Mouse (Mus musculus): Measurements from ENCODE around the gene Cntf.
A peak's percentile ranks its signal among the peaks of the same experiment; 100 is the strongest.

The Cntf gene

DNA sequence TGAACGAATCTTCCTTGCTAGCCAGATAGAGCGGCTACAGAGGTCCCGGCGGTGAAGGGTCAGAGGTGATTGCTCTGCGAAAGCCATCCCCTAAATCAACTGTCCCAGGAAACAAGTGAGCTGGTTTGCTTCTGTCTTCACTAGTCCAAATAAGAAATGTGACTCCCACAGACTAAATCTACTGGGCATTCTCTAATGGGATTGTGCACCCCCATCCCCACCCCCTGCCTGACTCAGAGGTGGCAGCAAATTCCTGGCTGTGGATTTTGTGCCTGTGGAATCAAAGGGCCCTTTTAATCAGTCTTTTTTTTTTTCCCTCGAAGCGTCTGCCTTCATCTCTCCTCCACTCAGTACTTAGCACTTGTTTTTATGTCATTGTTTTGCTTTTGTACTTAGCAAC, at the start of gene Cntf:
TSS of gene Cntf (minus strand) at position 325 of the 400 bp plus-strand sequence.
- no peak for DNase-seq

DNA sequence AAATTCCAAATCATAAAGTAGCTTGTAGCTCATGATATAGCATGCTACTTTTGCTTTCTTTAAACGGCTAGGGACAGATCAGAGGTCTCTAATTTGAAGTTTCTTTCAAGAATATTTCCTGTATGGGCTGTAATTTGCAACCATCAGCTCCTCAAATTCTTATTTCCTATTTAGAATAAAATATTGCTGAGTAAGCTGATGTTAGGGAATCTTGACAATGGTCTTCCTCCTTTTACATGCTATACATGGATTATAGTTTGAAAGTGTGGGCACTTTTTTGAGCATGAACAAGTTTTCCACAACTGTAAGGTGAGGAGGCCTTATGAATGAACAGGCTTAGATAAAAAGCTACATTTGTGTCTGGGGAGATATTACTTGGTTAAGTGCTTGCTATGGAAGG, 48.5 kb upstream of the Cntf start:
- no peak for DNase-seq

DNA sequence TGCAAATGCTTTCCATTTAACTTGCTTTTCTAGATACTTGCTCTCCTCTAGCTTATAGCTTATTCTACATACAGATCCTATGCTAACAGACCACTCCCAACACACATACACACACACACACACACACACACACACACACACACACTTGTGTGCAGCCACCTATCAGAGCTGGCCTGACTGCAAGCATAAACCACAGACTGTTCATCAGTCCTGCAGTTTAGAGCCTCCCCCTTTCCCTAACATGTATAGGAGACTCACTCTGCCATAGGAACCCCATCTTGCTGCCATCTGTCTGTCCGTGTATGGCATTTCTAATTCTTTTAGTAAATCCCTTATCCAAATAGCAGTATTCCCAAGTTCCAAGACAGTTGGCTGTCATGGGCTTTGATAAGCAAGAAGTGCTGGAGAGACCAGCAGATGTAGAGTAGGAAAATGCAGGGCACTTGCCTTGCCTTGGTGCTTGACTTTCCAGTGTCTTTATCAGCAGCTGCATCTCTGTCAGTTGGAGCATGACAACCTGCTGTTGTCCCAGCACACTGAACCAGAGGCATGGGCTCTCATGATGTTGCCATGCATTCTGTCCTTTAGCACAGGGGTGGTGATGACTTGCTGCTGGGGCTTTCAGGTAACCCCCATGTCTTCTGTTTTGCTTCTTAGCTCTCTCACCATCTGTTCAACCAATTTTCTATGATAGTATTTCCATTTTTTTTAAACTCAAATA, 47.4 kb upstream of the Cntf start:
- DNase-seq, result no peak

DNA sequence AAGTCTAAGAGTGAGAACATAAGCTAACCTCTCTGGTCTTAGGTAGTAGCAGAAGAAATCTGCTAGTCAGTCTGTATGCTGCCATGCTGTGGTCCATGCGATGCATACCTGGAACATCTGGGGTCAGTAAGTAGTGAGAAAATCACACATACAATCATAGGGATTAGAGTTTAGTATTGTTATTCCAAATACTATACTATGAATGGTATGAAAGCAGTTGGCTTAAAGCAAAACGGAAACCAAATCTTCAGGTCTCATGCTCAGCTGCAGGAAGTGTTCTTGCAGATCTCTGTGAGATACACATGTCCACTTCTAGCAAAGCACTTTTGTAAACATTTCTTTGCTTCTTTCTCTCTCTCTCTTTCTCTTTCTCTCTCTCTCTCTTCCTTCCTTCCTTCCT, 40.8 kb upstream of the Cntf start:
- no peak for DNase-seq

DNA sequence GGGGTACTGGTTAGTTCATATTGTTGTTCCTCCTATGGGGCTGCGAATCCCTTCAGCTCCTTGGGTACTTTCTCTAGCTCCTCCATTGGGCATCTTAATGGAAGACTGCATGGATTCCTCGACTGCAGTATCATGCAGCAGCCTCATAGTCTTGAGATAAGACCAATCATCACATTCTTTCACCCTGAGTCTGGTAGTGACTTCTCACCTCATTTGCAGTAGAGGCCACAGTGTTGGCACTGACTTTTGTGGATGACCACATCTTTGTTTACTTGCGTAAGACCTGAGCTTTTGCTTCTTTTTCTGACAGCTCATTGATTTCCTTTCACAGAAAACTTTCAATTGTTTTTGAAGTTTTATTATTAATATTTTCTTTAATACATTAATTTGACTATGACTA, 40.3 kb upstream of the Cntf start:
- no peak for DNase-seq

DNA sequence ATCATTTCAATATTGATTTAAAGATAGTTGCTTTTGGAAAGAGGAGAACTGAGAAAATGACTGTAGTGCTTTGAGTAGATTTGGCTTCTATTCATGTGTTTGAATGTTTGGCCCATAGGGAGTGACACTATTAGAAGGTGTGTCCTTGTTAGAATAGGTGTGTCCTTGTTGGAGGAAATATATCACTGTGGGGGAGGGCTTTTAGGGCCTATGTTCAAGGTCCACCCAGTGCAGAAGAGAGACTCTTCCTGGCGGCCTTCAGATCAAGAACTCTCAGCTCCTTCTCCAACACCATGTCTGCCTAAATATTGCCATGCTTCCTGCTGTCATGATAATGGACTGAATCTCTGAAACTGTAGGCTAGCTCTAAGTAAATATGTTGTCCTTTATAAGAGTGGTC, 38.8 kb upstream of the Cntf start:
- no peak for DNase-seq

DNA sequence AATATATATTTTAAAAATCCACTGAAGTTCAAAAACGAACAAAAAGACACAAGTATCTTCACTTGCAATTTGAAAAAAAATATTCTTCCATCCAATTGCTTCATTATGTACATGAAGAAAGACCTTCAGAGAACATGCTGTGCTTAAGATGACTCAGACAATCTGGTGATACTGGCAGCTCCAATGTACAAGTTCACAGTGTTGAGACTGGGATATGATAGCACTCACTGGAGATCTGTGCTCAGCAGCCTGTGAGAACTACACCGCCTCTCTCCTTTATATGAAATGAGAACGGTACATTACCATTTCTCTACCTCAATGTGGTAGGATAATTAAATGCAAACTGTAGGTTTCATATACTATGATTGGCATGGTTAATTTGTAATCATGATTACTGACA, 37.4 kb upstream of the Cntf start:
- DNase-seq, result no peak

DNA sequence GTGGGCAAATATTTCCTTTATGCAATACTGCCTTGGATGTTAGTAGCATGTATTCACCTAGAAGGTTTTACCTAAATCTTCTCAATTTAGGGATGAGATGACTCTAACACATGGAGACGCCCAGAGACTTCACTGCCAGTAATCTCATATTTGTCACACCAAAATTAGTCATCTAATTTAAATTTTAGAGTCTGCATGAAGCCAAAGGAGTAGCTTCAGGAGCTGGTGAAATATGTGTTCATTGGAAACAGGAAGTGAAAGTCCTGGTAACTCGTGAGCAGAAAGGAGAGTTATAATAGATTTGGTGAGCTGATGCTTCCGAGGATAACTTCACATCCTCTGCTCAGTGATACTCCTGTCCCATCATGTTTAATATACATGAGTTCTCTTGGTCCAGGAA, 35.6 kb upstream of the Cntf start:
- no peak for DNase-seq

DNA sequence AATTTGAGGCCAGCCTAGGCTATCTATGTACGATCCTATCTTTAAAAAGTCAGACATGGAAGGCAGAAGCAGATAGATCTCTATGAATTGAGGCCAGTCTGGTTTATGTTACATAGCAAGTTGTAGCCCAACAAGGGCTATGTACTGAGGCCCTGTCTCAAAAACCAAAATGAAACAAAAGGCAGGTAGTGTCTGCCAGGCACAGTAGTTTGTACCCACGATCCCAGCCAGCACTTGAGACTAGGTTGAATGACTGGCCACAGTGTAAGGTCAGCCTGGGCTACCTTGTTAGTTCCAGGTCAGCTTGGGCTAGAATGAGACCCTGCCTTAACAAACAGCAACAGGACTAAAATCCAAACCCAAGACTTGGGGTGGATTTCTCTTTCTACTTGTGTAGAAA, 35.2 kb upstream of the Cntf start:
- DNase-seq, result no peak

DNA sequence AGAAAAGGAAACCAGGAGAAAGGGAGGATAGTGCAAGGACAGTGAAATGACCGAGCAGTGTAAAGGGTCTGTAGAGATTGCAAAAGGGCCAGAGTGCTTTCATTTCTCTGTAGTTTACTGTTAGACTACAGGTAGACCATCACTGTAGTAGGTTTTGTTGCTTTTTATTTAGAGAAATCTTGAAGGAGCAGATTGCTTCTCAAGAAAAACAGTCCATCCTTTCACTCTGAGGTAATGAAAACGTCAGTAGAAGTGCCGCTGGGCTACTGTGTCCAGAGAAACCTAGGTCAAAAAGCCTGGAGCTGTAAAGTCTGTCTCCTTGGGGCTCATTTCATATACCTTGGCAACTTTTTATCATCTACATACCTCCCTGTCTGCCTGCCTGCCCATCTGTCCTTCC, 33.6 kb upstream of the Cntf start:
- no peak for DNase-seq

DNA sequence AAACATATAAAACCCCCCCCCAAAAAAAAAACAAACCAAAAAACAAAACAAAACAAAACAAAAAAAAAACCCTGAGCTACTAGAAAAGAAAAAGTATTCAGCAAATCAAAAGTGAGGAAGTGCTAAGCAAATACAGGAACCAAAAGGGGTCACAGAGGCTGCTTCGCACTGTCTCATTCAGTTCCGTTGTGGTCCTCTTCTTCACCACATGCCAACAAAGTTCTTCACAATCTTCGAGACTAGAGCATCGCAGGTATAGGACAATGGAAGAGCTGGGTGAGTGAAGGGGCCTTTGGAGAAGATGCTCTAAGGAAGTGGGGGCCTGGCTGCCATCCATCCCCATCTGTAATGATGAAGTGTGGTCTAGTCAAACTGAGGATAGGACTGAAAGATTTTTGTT, 33.0 kb upstream of the Cntf start:
- no peak for DNase-seq

DNA sequence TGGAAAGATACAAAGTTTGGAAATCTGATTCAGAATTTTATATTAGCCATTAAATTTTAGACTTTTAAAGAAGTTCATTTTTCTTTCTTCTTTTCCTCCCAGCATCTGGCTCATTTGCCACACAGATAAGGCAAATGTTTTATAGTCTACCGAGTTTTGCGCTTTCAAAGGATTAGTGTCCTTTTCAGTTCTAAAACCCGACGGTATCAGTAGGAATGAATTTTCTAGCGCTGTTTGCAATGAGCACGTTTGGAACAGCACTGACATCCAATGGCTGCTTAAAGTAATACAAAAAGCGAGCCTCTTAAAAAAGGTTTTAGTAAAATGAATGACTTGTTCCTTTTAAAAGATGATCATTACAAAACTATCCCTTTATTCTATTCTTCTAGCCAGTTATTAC, 31.6 kb upstream of the Cntf start:
- DNase-seq, result peak; percentile 40

DNA sequence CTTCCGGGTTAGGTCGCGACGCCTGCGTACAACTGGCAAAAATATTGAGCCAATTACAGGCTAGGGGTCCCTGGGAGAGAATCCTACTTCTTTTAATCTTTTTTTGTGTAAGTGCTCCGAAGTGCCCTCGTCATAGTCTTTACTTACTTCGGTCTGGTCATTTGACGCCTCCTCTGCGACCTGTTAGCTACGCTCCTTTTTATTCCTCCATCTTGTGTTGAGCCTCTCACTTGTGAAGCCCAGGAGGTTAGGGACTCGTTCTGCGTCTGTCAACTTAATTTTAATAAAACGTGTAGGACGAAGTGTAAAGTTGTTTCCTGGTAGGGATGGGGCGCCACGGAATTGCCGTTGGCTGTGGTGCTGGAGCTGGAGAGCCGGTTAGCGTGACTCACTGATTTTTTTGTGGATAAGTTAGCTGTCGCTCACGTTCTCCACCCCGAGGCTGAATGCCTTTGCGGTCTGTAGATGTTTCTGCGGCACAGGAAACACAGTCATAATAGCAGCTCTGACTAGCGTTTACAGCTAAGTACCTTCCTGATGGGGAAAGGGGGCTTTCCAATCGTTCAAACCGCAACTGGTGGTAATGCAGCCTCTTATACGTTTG, 31.0 kb upstream of the Cntf start:
- no peak for DNase-seq

DNA sequence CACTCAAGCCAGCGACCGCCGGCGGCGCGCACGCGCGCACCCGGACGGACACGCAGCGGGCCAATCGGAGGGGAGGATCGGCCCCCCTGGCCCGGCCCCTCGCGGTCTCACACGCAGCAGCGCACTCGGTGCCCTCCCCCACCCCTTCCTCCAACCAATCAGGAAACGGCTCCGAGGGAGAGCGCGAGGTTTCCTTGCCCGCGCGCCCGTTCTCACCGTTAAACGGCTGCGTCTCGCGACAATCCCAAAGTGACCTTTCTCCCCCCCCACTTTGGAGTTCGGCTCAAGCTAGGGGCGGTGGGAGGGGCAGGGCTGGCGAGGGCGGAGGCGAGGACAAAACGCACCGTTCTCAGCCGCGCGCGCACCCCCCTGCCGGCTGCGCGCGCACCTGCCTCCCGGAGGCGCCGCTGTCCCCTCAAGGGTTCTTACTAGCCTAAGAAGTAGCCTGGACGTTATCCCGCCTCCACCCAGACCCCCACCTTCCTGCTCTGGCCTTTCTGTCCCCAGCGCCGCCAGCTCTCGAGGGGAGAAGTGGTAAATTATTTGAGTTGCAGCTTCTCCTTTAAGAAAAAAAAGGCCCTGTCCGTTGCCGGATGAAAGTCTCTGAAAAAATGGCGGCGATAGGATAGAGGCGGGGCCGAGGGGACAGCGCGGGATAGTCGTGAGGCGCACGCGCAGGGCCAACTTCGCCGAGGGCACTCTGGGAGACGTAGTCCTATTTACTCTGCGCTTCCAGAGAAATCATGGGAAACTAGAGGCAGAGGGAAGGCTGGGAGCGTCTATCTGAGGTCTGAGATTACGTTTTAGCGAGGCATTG, 30.3 kb upstream of the Cntf start, which contains the start of the genes Zfp91 and Lpxn:
TSS of gene Zfp91 (minus strand) at position 616 of the 817 bp plus-strand sequence.
TSS of gene Lpxn (plus strand) at position 683 of the 817 bp plus-strand sequence.
- peak; percentile 99 for DNase-seq

DNA sequence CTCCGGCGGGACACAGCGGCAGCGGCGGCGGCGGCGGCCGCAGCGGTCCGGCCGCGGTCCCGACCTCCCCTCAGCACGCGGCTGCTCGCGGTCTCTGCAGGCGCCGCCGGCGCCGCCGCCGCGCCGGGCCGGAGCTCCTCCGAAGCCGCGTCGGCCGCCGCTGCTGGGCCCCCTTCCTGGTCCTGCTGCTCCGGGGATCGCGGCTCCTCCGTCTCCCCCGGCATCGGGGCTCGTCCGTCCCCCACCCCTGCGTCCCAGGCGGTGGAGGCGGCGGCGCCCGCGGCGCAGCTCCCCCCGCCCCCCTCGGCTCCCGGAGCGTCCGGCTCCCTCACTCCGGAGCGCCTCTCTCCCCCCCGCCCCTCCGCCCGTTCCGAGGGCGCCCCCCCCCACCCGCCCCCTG, 29.7 kb upstream of the Cntf start:
- DNase-seq, result no peak

DNA sequence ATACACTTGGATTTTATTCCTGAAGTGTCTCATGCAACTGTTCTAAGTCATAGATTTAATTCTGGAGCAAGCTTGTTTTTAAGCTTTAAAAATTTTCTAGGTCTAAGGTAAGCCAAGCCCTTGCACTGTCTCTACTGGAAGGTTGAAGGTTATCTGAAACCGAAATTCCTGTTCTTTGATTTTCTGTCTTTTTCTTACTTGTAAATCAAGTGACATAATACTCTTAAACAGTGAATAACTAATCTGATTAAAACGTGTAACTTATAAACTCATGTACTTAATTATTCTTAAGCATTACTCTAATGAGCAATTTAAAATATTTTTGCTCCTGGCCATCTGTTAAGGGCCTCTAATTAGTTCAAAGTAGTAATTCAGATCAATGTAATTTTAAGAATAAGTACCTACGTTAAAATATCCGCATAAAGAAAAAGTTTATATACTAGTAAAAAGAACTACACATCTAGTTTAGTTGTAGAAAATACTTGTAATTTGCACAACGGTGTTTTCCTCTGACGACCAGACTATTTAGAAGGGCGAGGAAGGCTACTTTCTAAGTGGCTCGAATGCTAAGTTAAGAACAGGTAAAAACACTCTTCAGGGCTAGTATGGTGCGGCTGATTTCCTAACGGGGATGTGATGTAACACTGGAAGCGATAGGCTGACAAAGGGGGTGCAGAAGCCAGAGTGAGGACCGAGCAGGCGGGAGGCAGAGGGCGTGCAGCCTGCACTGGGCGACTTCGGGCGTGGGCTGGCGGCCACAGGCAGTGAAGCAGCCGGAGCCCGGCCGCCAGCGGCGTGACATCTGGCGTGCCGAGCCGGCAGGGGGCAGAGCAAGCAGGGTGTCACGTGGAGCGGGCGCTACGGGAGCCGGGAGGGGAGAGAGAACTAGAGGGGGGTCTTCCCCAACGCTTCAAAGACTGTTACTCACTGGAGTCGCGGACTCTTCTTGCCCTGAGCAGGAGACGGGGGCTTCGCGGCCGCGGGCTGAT, 28.9 kb upstream of the Cntf start:
- DNase-seq, result peak; percentile 95

DNA sequence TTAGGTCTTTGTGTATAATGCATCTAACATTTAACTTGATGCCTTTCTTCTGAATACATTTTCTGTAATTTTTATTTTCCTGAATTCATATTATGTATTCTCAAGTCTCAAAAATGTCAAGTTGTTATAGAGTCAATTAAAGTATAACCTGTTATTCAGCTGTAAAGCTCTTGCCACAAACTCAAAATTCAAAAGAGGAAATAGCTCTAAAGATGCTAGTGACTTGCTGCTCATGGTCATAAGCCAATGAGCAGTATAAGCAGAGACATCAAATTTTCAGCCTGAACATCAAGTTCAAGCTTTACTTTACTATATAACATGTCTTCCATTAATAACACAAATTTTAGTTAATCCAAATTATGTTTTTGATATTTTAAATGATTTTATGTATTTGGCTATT, 26.9 kb upstream of the Cntf start:
- DNase-seq, result no peak

DNA sequence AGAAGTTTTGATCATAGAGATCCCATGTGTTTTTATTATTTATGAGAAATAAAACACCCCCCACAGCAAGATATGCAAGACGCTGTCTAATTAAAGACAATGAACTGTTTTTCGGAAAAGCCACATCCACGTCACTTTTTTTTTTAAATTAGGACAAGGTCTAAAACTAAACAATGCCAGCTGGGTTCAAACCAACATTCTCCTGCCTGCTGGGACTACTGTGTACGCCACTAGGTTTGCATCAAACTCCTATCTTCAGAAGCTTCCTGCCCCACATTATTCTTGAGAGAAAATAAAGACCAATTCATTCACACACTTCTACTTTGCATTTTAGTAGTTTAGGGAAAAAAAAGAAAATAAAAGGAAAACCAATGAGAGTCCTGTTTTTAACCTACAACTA, 22.3 kb upstream of the Cntf start:
- DNase-seq, result no peak

DNA sequence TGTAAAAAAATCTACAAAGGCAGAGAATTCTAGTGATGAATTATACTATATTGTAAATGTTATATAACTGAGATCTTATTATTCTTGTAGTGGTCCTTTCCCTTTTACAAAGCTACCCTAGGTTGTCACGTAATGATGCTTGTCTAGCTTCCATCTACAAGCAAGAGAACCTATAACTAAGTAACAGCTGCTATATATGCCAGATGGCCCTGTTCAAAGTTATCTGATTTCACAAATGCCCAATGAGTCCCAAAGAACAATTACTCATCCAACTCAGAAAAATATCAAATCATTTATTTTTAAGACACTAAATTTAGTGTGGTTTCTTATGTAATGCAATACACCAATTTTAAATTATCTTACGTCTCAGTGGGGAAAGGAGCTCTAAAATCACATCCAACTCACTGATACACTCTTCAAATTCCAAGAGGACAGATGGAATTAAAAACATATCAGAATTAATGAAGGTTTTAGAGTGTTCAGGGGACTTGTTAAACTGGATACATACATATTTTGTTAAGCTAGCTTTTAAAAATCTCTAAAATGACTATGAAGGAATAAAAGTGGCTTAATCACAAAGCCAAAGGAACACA, 21.5 kb upstream of the Cntf start:
- DNase-seq, result no peak

DNA sequence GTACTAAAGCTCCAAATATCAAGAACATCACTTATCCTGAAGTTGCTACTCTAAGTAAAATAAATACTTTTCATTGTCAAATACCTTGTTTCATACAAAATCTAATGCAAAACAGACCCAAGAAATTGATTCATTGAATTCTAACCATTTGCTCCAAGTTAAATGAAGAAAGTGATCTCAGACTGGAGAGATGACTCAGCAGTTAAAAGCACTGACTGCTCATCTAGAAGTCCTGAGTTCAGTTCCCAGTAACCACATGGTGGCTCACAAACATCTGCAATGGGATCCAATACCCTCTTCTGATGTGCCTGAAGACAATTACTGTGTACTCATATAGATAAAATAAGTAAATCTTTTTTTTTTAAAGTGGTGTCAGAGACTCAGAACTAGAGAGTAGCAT, 15.0 kb upstream of the Cntf start:
- no peak for DNase-seq

DNA sequence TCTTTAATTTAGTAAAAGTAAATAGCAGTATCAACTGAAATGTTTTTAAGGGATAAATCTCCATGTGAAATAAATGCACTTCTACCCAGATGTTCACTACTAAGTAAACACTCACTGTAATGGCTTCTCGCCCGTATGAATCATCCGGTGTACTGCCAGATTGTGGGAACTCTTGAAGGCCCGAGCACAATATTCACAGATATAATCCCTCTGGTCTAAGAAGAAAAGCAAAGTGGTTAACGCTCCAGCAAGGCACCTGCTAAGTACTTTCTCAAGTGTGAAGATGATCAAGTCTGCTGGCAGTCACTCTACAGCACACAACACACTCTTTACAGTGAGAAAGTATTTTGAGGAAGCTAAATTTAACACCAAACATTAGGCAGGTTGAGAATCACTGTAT, 5.5 kb upstream of the Cntf start:
- DNase-seq, result no peak
